Mouse (Mus musculus) left cerebral cortex, adult 9 months (tissue): Measurements from ENCODE around the gene Gm9964.
"Not testable (repeated sequence)": the region's sequence is repeated elsewhere in the genome, so short reads cannot be mapped to it uniquely, and the experiment has no call there.

Experiments used
- DNase-seq, 2 experiments: peaks; one replicate each; pipeline ENCODE4 v3.0.0; 2022; ENCODE audit warnings: low spot score in 2 of 2

The Gm9964 gene

GRCm38 (mm10) chr11:79296856-79297491 is at the start of gene Gm9964:
Gene Gm9964 (minus strand): TSS chr11:79296906.
- no peak for DNase-seq

- peak in 1 of 2 experiments; percentile 11 for DNase-seq
Observed at GRCm38 (mm10) chr11:79339808-79340781, 43.4 kb upstream of the Gm9964 start.

GRCm38 (mm10) chr11:79339234-79339807 is 42.6 kb upstream of the Gm9964 start, which contains the start of gene Nf1:
Gene Nf1 (plus strand): TSS chr11:79339693.
- peak; percentile 86 to 96 for DNase-seq

DNA sequence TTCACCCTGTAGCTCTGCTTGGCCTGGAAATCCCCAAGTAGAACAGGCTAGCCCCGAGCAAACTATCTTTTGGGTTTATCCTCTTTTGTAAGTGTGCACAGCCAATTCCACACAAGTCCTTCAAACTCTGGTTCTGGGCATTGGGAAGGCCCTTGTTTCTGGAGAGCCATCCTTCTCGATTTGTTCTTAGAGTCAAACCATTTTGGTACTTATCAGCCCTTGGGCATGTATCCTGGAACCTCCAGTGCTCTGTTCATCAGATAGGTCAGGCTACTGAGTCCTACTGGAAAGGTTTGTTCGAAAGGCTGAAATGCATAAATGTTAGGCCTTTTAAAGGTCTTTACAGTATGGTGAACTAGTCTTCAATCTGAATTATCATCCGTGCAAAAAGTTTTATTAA is 41.9 kb upstream of the Gm9964 start:
- peak in 1 of 2 experiments; percentile 8 for DNase-seq

DNA sequence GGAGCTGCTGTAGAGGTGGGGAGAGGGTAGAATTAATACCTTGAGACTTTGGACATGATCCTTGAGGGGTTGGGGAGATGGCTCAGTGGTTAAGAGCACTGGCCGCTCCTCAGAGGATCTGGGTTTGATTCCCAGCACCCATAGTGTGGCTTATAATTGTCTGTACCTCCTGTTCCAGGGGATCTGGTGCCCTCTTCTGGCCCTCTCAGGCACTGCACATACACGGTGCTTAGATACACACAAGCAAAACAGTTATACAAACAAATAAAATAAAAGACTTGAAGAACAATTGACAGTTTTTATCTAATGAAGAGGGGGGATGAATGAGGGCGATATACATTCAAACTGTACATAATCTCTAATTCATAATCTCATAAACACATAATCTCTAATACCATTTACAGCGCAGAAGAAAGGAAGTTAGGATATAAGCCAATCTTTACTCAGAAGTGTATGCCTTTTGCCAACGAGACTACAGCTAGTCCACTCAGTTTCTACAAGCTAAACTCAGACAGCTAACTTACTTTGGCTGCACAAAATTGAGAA is 40.1 kb upstream of the Gm9964 start:
- DNase-seq = no peak

DNA sequence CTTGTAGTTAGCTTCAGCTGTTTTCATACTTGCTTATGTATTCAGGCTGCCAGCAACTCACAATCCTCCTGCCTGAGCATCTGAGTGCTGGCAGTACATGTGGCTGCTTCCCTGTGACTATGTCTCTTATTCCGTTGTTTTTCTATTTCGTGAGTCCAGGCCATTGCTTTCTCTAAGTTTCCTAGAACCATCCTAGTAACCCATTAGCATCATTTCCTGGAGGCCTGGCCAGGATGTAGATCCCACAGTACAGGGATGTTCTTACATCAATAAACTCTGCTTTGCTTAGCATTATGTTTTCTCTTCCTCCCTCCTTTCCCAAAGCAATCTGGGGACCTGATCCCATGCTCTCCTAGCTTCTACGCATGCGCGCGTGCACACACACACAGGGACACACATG is 38.4 kb upstream of the Gm9964 start:
- DNase-seq = no peak

DNA sequence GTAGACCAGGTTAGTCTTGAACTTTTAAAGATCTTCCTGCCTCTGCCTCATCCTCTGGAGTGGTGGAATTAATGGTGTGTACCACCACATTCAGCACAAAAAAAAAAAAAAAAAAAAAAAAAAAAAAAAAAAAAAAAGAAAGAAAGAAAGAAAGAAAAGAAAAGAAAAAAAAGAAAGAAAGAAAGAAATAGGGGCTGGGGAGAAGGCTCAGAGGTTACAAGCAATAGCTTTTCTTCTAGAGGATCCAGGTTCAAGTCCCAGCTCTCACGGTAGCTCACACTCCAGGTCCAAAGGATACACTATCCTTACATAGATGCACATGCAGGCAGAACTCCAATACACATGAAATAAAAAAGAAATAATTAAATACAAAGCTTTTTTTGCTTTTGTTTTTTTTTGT is 32.9 kb upstream of the Gm9964 start:
- no peak for DNase-seq

DNA sequence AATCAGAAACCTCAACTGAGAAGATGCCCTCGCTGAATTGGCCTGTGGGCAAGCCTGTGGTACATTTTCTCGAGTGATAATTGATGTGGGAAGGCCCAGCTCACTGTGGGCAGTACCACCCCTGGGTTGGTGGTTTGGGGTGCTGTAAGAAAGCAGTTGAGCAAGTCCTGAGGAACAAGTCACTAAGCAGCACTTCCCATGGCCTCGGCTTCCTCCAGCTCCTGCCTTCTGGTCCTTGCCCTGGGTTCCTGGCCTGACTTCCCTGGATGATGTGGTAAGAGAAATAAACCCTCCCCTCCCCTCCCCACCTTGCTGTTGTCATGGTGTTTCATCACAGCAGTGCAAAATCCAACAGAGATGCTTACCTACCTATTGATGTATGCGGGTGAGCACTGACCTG is 31.4 kb upstream of the Gm9964 start:
- DNase-seq = no peak

- no peak for DNase-seq
Observed at GRCm38 (mm10) chr11:79327106-79327505, 30.4 kb upstream of the Gm9964 start.

DNA sequence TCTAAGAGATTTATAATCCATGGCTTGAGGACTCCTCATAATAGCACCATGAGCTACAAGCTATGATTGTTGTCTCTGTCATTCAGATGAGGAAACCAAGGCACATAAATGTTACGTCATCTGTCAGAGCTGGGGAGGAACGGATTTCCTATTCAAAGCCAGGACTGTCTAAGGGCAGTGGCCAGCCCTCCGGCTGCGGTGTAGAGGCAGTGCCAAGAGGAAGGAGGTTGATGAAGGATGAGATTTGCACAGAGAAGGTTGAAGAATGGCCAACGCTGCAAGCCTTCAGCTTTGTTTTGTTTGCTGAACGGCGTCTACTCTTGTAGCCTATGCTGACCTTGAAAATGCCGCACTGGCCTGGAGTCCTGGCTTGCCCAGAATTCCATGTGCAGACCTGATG is 29.0 kb upstream of the Gm9964 start:
- DNase-seq = no peak

- DNase-seq = no peak
Observed at GRCm38 (mm10) chr11:79323985-79324685, 27.4 kb upstream of the Gm9964 start.

- no peak for DNase-seq
Observed at GRCm38 (mm10) chr11:79319807-79320206, 23.1 kb upstream of the Gm9964 start.

DNA sequence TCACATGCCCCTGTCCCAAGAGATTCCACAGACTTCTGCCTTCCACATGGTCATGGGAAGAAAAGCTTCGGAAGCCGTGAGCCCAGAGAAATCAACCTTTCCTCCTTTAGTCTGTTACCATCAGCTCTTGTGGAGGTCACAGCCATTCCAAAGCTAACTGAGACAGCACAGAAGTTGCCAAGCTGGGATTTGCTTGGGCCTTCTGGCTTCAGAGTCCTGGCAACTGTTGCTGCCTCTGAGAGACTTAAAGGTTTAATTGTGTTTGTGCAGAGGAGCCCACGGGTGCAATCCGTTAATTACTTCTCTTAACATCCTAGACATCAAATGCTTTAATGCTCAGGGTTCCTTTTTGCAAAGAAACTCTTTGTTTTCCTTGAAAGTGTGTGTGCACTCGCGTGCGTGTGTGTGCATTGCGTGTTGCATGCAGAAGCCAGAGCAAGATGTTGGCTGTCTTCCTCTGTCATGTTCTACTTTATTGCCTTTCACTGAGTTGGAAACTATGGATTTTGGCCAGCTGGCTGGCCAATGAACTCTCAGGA is 20.2 kb upstream of the Gm9964 start:
- no peak for DNase-seq

GRCm38 (mm10) chr11:79310467-79310866 is 13.8 kb upstream of the Gm9964 start:
- no peak for DNase-seq

- no peak for DNase-seq
Observed at GRCm38 (mm10) chr11:79307560-79308200, 11.0 kb upstream of the Gm9964 start.

DNA sequence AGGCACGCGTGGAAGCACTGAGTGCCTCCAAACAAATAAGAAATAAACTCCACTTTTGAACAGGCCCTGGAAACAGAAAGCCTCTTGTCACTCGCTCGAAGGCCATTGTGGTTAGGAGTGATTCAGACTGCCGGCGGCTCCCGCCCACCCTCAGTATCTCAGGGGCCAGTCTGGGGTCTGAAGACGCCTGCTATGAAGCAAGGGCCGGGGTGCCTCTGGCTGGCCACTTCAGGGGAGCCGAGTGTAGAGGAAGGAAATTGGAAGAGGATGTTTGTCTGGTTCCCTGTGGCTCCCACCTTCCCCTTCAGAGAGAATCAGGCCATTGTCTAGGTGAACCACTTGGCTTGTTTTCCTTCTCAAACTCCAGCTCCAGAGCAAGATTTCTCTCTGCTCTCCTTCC is 10.3 kb upstream of the Gm9964 start:
- DNase-seq = peak in 1 of 2 experiments; percentile 15

- no peak for DNase-seq
Observed at GRCm38 (mm10) chr11:79306510-79306909, 9.8 kb upstream of the Gm9964 start.

DNA sequence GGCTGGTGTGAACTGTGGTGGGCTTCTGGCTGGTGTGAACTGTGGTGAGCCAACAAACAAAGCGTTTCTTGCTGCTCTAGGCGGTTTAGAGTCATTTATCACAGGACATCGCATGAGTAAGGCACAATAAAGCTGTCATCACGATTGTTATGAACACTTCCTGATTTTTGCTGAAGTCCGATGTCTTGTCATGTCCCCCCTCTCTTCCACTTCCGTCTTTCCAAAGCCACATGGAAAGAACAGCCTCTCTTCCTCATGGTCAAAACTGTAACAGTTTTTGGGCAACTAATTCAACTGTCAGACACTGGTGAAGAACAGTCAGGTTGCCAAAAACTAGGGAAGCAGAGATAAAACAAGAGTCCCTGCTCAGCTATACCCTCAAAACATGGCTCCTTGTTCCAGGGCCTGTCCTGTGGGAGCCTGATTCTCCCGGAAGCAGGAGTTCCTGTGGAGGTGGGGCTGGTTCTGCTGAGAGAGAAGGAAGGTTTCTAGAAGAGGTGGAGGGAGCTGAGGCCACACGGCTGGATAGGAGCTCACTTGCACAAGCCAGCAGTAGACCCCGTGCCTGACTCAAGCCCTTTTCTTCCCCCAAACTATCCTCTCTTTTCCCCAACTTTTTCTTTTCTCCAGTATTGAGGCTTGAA is 9.1 kb upstream of the Gm9964 start:
- DNase-seq = no peak

- not testable (repeated sequence) for DNase-seq
Observed at GRCm38 (mm10) chr11:79304245-79304644, 7.5 kb upstream of the Gm9964 start.

DNA sequence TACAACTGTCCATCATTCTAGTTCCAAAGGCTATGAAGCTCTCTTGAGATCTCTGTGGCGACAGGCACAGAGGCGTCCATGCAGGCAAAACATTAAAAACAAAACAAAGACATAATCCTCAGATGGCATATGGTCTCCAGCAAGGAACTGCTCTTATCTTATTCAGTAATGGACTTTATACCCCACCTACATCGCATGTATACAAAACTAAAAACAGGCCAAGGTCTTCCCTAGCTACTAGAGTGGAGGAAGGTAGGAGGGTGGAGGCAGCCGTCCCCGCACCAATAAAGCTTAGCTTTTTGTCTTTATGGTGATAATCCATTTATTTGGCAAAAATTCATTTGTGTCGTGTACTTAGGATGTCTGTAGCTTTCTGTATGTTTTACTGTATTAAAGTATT is 6.4 kb upstream of the Gm9964 start:
- DNase-seq = no peak
